Mouse (Mus musculus) lung, embryonic 14.5 days (tissue): ENCODE measurements around the gene Serpinc1. TPM values are rescaled to one million over a fixed set of nuclear protein-coding genes. Genes with fewer than 3 reads are reported as not detected.

Source experiments
- ATAC-seq: fragments of 200-750 bp; cut with Nextera tagmentation; 2 replicates; pipeline ENCODE4 v1.8.0; 2017; ENCODE audit warnings: mild to moderate bottlenecking, moderate TSS enrichment, moderate library complexity; ENCODE audit not compliant: insufficient read depth
- DNase-seq: peaks from one replicate; pipeline ENCODE4 v3.0.0-alpha.2; 2015
- H3K27ac ChIP-seq: fragments of 300-500 bp; sonication (generic); 2 replicates; pipeline ENCODE4 v1.5.1; 2014; ENCODE audit warnings: low read depth, mild to moderate bottlenecking, moderate library complexity
- H3K27me3 ChIP-seq: fragments of 300-500 bp; sonication (generic); 2 replicates; pipeline ENCODE4 v1.6.1; 2014; ENCODE audit warnings: low read length, control low read depth; ENCODE audit not compliant: insufficient read depth
- H3K36me3 ChIP-seq: fragments of 300-500 bp; sonication (generic); 2 replicates; pipeline ENCODE4 v1.6.1; 2014; ENCODE audit warnings: control low read depth; ENCODE audit not compliant: insufficient read depth
- H3K4me1 ChIP-seq: fragments of 300-500 bp; sonication (generic); 2 replicates; pipeline ENCODE4 v1.6.1; 2014; ENCODE audit warnings: antibody characterized with exemption, control low read depth; ENCODE audit not compliant: insufficient read depth
- H3K4me2 ChIP-seq: fragments of 300-500 bp; sonication (generic); 2 replicates; pipeline ENCODE4 v1.6.1; 2014; ENCODE audit warnings: mild to moderate bottlenecking
- H3K4me3 ChIP-seq: fragments of 300-500 bp; sonication (generic); 2 replicates; pipeline ENCODE4 v1.5.1; 2014; ENCODE audit warnings: low read depth, low read length
- H3K9ac ChIP-seq: fragments of 300-500 bp; sonication (generic); 2 replicates; pipeline ENCODE4 v1.6.1; 2014
- H3K9me3 ChIP-seq: fragments of 300-500 bp; sonication (generic); 2 replicates; pipeline ENCODE4 v1.6.1; 2016; ENCODE audit warnings: low read depth, low read length, control low read depth
- CTCF ChIP-seq: IDR thresholded peaks from 2 replicates; pipeline ENCODE4 v1.5.1; 2016; ENCODE audit warnings: antibody characterized with exemption, low read depth
- WGBS: fragments of 180-500 bp; shearing (Covaris S2); extraction: QIAGEN DNeasy Blood & Tissue Kit; methylation state at CpG from one replicate; pipeline ENCODE4 v1.1.7; 2014; 5-methylcytosine and 5-hydroxymethylcytosine counted together
- polyA plus RNA-seq: library from polyadenylated mRNA; unstranded; fragments of >200 nt; fragmentation: Nextera tagmentation; extraction: Ambion mirVana; gene quantifications from 2 replicates; pipeline ENCODE4 v1.2.1, GENCODE M21; 2014

Gene Serpinc1
- polyA plus RNA-seq, 1 experiment from 2014 or later = 1.3 TPM

GRCm38 (mm10) chr1:160989395-160989794, 11.0 kb downstream of the Serpinc1 start:
- Histone ChIP-seq H3K36me3 (no peaks in the 10 kb centered on the region), H3K4me1 (no peaks in the 10 kb centered on the region), H3K4me2 (no peak overlapping the region), H3K4me3 (no peak overlapping the region), H3K27me3 (no peaks in the 10 kb centered on the region), H3K27ac (no peak overlapping the region), H3K9ac (no peak overlapping the region), H3K9me3 (no peaks in the 10 kb centered on the region)
- TF ChIP-seq CTCF = no peak
- ATAC-seq (no peak), DNase-seq (no peak)
- 84% methylated on average over 14 of the region's 15 CpGs for WGBS

GRCm38 (mm10) chr1:160993851-160994250, 15.5 kb downstream of the Serpinc1 start:
- DNase-seq (no peak), ATAC-seq (no peak)
- no peak overlapping the region for H3K9ac ChIP-seq
- H3K4me3 ChIP-seq = no peak overlapping the region
- H3K9me3 ChIP-seq = no peaks in the 10 kb centered on the region
- no peaks in the 10 kb centered on the region for H3K36me3 ChIP-seq
- H3K4me1 ChIP-seq = no peaks in the 10 kb centered on the region
- H3K4me2 ChIP-seq = no peak overlapping the region
- WGBS = 72% methylated on average over 6 of the region's 6 CpGs
- no peak for TF ChIP-seq CTCF
- H3K27me3 ChIP-seq = no peaks in the 10 kb centered on the region
- H3K27ac ChIP-seq = no peak overlapping the region

GRCm38 (mm10) chr1:161004942-161005341, 26.6 kb downstream of the Serpinc1 start:
- WGBS = 69% methylated on average over 4 of the region's 4 CpGs
- H3K27ac ChIP-seq = no peak overlapping the region
- TF ChIP-seq CTCF = no peak
- no peaks in the 10 kb centered on the region for H3K4me1 ChIP-seq
- no peak overlapping the region for H3K4me2 ChIP-seq
- H3K9ac ChIP-seq = no peak overlapping the region
- H3K4me3 ChIP-seq = no peak overlapping the region
- H3K36me3 ChIP-seq = peaks cover 19% of the 10 kb centered on the region; the same call in 1 of the 2 replicates
- ATAC-seq (no peak), DNase-seq (no peak)
- no peaks in the 10 kb centered on the region for H3K27me3 ChIP-seq
- no peaks in the 10 kb centered on the region for H3K9me3 ChIP-seq

DNA sequence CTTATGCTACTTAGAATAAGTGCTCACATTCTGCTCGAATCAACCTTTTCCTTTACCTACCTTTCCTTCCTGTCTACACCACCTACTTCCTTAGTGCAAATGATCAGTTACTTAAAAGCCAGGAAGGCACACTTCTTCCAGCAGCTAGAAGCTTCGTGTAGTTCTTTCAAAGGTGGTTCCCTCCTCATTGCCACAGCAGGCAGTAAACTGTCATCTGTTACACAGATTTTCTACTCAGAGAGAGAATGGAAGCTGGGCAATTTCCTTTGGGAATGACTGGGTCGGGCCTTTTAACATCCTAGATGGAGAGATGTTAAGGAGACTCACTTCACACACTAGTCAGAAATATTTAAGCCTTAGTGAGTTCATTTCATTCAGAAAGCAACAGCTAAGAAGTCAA, 27.1 kb downstream of the Serpinc1 start:
- no peak overlapping the region for H3K4me3 ChIP-seq
- no peaks in the 10 kb centered on the region for H3K4me1 ChIP-seq
- H3K9ac ChIP-seq = no peak overlapping the region
- TF ChIP-seq CTCF = no peak
- no peak overlapping the region for H3K27ac ChIP-seq
- no peak for DNase-seq
- H3K9me3 ChIP-seq = no peaks in the 10 kb centered on the region
- no peaks in the 10 kb centered on the region for H3K27me3 ChIP-seq
- ATAC-seq = no peak
- 68% methylated on average over 3 of the region's 3 CpGs for WGBS
- H3K4me2 ChIP-seq = no peak overlapping the region
- peaks cover 19% of the 10 kb centered on the region; the same call in 1 of the 2 replicates for H3K36me3 ChIP-seq

DNA sequence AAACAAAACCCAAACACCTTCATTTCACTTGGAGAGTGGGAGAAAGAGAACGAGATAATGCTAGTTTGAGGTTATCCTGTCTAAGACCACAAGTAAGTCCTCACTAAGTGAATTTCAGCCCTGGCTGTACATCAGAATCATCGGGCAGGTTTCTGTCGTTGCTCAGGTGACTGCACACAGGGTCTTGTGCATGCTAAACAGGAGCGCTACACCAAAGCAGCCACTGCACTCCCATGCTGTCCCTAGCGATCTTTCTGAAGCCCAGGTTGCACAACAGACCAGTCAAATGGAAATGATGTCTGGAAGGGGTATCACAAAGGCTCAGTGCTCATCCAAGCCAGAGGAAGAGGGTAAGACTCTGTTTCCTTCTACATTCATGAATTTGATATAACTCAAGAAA, 28.1 kb downstream of the Serpinc1 start:
- ATAC-seq (no peak), DNase-seq (no peak)
- H3K9ac ChIP-seq = no peak overlapping the region
- no peaks in the 10 kb centered on the region for H3K27me3 ChIP-seq
- no peak overlapping the region for H3K27ac ChIP-seq
- WGBS = 90% methylated on average over 5 of the region's 5 CpGs
- H3K36me3 ChIP-seq = peaks cover 19% of the 10 kb centered on the region; the same call in 1 of the 2 replicates
- no peak overlapping the region for H3K4me2 ChIP-seq
- H3K9me3 ChIP-seq = no peaks in the 10 kb centered on the region
- H3K4me1 ChIP-seq = no peaks in the 10 kb centered on the region
- TF ChIP-seq CTCF = no peak
- no peak overlapping the region for H3K4me3 ChIP-seq

DNA sequence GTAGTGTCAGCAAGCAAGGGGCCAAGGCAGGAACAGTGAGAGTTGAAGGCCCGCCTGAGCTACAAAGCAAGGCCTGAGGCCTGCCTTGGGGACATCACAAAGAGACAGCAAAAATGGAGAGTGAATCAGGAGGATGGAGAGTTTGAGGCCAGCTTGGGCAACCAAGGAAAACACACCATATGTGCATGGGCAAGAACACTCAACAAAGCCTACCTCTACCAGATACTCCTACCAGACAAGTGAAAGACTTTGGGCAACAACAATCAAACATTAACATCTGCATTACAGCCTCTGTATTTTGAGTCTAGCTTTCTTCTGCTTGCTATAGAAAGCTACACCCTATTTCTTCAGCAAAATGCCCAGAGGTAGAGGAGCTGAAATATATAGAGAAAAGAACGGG, 29.7 kb downstream of the Serpinc1 start:
- ATAC-seq = no peak
- Histone ChIP-seq H3K27me3 (no peaks in the 10 kb centered on the region), H3K9ac (no peak overlapping the region), H3K4me2 (no peak overlapping the region), H3K27ac (no peak overlapping the region), H3K4me3 (no peak overlapping the region), H3K4me1 (no peaks in the 10 kb centered on the region), H3K36me3 (peaks cover 27% of the 10 kb centered on the region; the same call in 1 of the 2 replicates), H3K9me3 (no peaks in the 10 kb centered on the region)
- WGBS = 93% methylated on average over 2 of the region's 2 CpGs
- no peak for TF ChIP-seq CTCF
- no peak for DNase-seq

DNA sequence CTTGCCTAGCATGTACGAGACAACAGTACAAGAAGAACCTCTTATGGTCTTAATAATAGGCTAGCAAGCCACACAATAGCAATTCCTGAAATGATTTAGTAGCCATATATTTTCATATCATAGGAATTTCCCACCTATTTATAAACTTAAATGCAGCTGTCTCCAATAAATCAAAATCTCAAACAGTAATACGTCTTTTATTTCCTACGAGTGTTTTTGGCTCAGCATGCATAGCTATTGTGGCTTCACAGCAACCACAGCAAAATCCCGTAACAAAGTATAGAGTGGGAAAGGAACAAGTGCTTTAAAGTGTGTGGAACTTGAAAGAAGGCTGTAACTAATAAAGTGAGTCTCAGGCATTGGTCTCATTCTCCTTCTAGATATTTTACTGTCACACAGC, 32.1 kb downstream of the Serpinc1 start:
- no peak overlapping the region for H3K9ac ChIP-seq
- DNase-seq (no peak), ATAC-seq (no peak)
- no peak overlapping the region for H3K27ac ChIP-seq
- H3K4me1 ChIP-seq = no peaks in the 10 kb centered on the region
- H3K36me3 ChIP-seq = peaks cover 21% of the 10 kb centered on the region; the same call in 1 of the 2 replicates
- H3K9me3 ChIP-seq = no peaks in the 10 kb centered on the region
- H3K27me3 ChIP-seq = no peaks in the 10 kb centered on the region
- no peak for TF ChIP-seq CTCF
- H3K4me2 ChIP-seq = no peak overlapping the region
- H3K4me3 ChIP-seq = no peak overlapping the region
- 77% methylated on average over 4 of the region's 4 CpGs for WGBS

GRCm38 (mm10) chr1:161016378-161016777, 38.0 kb downstream of the Serpinc1 start:
- DNase-seq (no peak), ATAC-seq (no peak)
- no peak overlapping the region for H3K4me3 ChIP-seq
- no peaks in the 10 kb centered on the region for H3K9me3 ChIP-seq
- TF ChIP-seq CTCF = no peak
- H3K27me3 ChIP-seq = no peaks in the 10 kb centered on the region
- peaks cover 45% of the 10 kb centered on the region for H3K36me3 ChIP-seq
- H3K27ac ChIP-seq = no peak overlapping the region
- 88% methylated on average over 2 of the region's 2 CpGs for WGBS
- H3K4me1 ChIP-seq = no peaks in the 10 kb centered on the region
- H3K4me2 ChIP-seq = no peak overlapping the region
- H3K9ac ChIP-seq = no peak overlapping the region
